Mouse (Mus musculus) heart, embryonic 11.5 days (tissue): ENCODE measurements around the gene Cdca7l. TPM values are rescaled to one million over a fixed set of nuclear protein-coding genes. Genes with fewer than 3 reads are reported as not detected.

ENCODE experiments used
- ATAC-seq: fragments of 200-750 bp; cut with Nextera tagmentation; replicated peaks from 2 replicates; pipeline ENCODE4 v1.8.0; 2017; ENCODE audit warnings: moderate library complexity; ENCODE audit not compliant: insufficient number of reproducible peaks, low FRiP score, low TSS enrichment
- H3K27ac ChIP-seq: fragments of 300-500 bp; sonication (generic); 2 replicates; pipeline ENCODE4 v1.5.1; 2014; ENCODE audit warnings: mild to moderate bottlenecking, low read depth, low read length
- H3K27me3 ChIP-seq: fragments of 300-500 bp; sonication (generic); 2 replicates; pipeline ENCODE4 v1.6.1; 2014; ENCODE audit warnings: mild to moderate bottlenecking, low read length, mixed read lengths; ENCODE audit not compliant: control insufficient read depth, insufficient read depth
- H3K36me3 ChIP-seq: fragments of 300-500 bp; sonication (generic); 2 replicates; pipeline ENCODE4 v1.6.1; 2014; ENCODE audit warnings: mild to moderate bottlenecking, low read length, moderate library complexity, mixed read lengths; ENCODE audit not compliant: control insufficient read depth, insufficient read depth
- H3K4me1 ChIP-seq: fragments of 300-500 bp; sonication (generic); 2 replicates; pipeline ENCODE4 v1.6.1; 2014; ENCODE audit warnings: low read length; ENCODE audit not compliant: control insufficient read depth, insufficient read depth
- H3K4me2 ChIP-seq: fragments of 300-500 bp; sonication (generic); 2 replicates; pipeline ENCODE4 v1.6.1; 2014; ENCODE audit warnings: mild to moderate bottlenecking, moderate library complexity
- H3K4me3 ChIP-seq: fragments of 300-500 bp; sonication (generic); 2 replicates; pipeline ENCODE4 v1.5.1; 2014; ENCODE audit warnings: low read depth, low read length
- H3K9ac ChIP-seq: fragments of 300-500 bp; sonication (generic); 2 replicates; pipeline ENCODE4 v1.6.1; 2014; ENCODE audit warnings: mild to moderate bottlenecking, low read depth, low read length, moderate library complexity
- H3K9me3 ChIP-seq: fragments of 300-500 bp; sonication (generic); replicated peaks from 2 replicates; pipeline ENCODE4 v1.6.1; 2016; ENCODE audit warnings: low read length; ENCODE audit not compliant: control insufficient read depth
- WGBS: fragments of 180-500 bp; shearing (Covaris S2); extraction: QIAGEN DNeasy Blood & Tissue Kit; methylation state at CpG from one replicate; pipeline ENCODE4 v1.1.7; 2014; ENCODE audit not compliant: insufficient replicate concordance; 5-methylcytosine and 5-hydroxymethylcytosine counted together
- polyA plus RNA-seq: library from polyadenylated mRNA; unstranded; fragments of >200 nt; fragmentation: Nextera tagmentation; extraction: Ambion mirVana; gene quantifications from 2 replicates; pipeline ENCODE4 v1.2.1, GENCODE M21; 2014

The Cdca7l gene
- polyA plus RNA-seq, 1 experiment from 2014 or later: 17.5 TPM

DNA sequence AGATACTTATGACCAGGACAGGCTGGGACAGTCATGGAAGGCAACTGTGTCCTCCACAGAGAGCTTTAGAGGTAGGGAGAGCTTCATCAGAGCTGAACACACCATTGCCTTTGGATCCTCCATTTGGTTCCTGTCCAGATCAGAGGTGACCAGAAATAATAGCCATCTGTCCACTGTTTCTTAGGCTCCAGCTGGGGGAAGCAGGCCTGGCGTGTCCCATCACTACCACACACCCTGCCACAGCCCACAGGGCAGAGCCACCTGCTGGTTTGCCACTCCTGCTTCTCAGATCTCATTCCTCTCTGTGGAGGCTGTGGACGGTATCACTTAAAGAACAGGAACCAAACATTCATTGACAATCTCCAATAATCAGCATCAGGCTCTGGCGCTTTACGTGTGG is 32.9 kb upstream of the Cdca7l start:
- H3K27me3 ChIP-seq: no peaks in the 10 kb centered on the region
- WGBS: 79% methylated on average over 4 of the region's 4 CpGs
- H3K4me1 ChIP-seq: no peaks in the 10 kb centered on the region
- H3K4me2 ChIP-seq: no peak overlapping the region
- no peaks in the 10 kb centered on the region for H3K9me3 ChIP-seq
- H3K4me3 ChIP-seq: no peak overlapping the region
- no peak overlapping the region for H3K27ac ChIP-seq
- ATAC-seq: no peak
- no peak overlapping the region for H3K9ac ChIP-seq
- H3K36me3 ChIP-seq: no peaks in the 10 kb centered on the region

DNA sequence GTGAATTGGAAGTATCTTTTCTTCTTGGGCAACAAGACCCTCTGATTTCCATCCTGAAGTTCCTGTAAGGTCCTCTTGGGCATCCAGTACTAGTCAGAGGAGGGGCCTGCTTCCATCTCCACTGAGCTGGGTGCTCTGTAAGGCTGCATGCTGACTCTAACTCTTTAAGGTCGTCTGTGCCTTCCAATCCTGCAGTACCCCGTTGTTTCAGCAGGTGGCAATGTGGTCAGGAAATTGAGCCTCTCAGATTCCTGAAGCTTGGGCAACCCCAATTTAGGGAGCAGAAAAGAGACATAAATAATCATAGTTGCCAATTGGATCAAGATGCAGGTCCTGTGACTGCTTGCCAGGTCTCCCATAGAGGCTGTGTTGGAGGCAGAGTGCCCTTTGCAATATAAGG is 31.5 kb upstream of the Cdca7l start:
- WGBS: 1% methylated on average over 2 of the region's 2 CpGs
- no peak for ATAC-seq

DNA sequence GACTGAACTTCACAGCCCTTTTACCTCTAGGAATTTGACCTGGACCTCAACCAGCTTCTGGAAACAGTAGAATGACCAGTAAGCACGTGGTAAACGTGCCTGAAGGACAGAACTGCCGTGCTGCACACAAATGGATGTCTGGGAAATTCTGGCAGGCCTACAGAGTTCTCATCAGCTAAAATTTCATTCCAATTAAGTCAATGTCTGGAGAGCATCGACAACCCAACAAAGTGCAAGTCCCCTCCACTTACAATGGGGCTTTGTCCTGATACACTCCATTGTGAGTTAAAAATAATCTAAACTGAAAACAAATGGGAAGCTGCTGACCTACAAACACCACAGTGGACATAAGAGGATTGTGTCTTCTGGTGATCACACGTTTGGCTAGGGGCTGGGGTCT is 27.2 kb upstream of the Cdca7l start:
- no peaks in the 10 kb centered on the region for H3K4me1 ChIP-seq
- H3K9me3 ChIP-seq: no peaks in the 10 kb centered on the region
- H3K4me3 ChIP-seq: no peak overlapping the region
- no peak overlapping the region for H3K9ac ChIP-seq
- H3K4me2 ChIP-seq: no peak overlapping the region
- ATAC-seq: no peak
- no peak overlapping the region for H3K27ac ChIP-seq
- no peaks in the 10 kb centered on the region for H3K36me3 ChIP-seq
- WGBS: 54% methylated on average over 5 of the region's 5 CpGs
- H3K27me3 ChIP-seq: no peaks in the 10 kb centered on the region

More for the DNA sequence above, 31.5 kb upstream of the Cdca7l start:
- Histone ChIP-seq H3K9ac (no peak overlapping the region), H3K4me2 (no peak overlapping the region), H3K27ac (no peak overlapping the region), H3K4me3 (no peak overlapping the region), H3K4me1 (no peaks in the 10 kb centered on the region), H3K9me3 (no peaks in the 10 kb centered on the region), H3K27me3 (no peaks in the 10 kb centered on the region), H3K36me3 (no peaks in the 10 kb centered on the region)

DNA sequence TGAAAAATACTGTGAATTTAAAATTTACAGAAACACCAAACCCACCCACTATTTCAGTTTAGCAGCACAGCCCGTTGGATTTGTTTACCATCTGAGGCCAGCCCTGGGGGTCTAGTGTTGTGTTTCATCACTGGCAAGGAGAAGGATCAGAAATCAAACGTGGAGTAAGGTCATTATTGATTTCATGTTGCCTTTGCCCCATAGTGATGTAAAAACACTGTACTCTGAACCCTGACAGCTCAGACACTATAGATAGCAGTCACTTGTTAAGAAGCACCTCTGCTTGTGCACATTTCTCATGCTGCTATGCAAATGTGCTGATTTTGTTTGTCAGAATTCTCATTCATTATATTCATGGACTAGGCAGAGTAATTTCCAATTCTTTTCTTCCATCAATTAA is 22.7 kb upstream of the Cdca7l start:
- no peaks in the 10 kb centered on the region for H3K9me3 ChIP-seq
- H3K36me3 ChIP-seq: no peaks in the 10 kb centered on the region
- no peak overlapping the region for H3K4me3 ChIP-seq
- no peak overlapping the region for H3K9ac ChIP-seq
- no peaks in the 10 kb centered on the region for H3K27me3 ChIP-seq
- no peaks in the 10 kb centered on the region for H3K4me1 ChIP-seq
- 34% methylated on average over 2 of the region's 2 CpGs for WGBS
- H3K4me2 ChIP-seq: no peak overlapping the region
- H3K27ac ChIP-seq: no peak overlapping the region
- ATAC-seq: no peak

DNA sequence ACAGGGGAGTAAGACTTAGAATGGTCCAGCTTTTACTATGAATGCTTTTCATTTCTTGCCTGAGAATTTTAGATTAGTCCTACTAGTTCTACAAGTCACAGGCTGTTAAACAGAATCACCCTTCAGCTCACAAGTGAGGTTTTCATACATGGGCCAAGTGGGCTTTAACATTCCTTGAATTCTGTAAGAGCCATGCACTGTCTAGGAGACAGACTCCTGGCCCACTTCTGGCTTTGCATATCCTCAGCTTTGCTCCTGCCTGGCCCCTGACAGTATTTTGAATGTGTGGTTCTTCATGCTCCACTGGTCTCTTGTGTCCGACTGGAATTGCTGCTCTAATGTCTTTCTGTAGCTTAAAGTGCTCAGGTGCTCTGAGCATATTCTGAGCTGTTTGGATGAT is 20.7 kb upstream of the Cdca7l start:
- Histone ChIP-seq H3K4me2 (no peak overlapping the region), H3K4me3 (no peak overlapping the region), H3K9ac (no peak overlapping the region), H3K27me3 (peaks cover 2% of the 10 kb centered on the region; the same call in 1 of the 2 replicates), H3K27ac (no peak overlapping the region), H3K36me3 (no peaks in the 10 kb centered on the region), H3K4me1 (no peaks in the 10 kb centered on the region), H3K9me3 (no peaks in the 10 kb centered on the region)
- ATAC-seq: no peak
- WGBS: 66% methylated on average over 1 of the region's 1 CpGs

DNA sequence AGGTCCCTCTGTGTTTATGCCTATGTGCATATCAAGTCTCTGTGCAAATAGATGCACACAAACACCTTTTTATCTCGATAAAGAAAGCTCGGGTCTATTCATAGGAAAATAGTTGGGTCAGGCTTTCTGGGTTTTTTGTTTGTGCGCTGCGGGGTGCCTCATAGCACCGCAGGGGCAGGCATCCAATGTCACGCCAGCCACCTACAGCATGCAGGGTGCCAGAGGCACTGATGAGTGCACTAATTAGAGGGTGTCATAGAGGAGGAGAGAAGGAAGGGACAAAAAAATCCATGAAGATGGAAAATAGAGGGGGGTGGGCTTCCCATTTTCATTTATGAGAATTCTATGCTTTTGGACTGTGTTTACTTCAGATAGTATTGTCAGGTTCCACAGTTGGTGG is 17.5 kb upstream of the Cdca7l start:
- no peaks in the 10 kb centered on the region for H3K36me3 ChIP-seq
- no peak overlapping the region for H3K27ac ChIP-seq
- no peak overlapping the region for H3K4me3 ChIP-seq
- H3K9me3 ChIP-seq: no peaks in the 10 kb centered on the region
- H3K4me2 ChIP-seq: no peak overlapping the region
- H3K9ac ChIP-seq: no peak overlapping the region
- peaks cover 2% of the 10 kb centered on the region; the same call in 1 of the 2 replicates for H3K27me3 ChIP-seq
- H3K4me1 ChIP-seq: no peaks in the 10 kb centered on the region
- ATAC-seq: no peak
- 36% methylated on average over 6 of the region's 6 CpGs for WGBS

DNA sequence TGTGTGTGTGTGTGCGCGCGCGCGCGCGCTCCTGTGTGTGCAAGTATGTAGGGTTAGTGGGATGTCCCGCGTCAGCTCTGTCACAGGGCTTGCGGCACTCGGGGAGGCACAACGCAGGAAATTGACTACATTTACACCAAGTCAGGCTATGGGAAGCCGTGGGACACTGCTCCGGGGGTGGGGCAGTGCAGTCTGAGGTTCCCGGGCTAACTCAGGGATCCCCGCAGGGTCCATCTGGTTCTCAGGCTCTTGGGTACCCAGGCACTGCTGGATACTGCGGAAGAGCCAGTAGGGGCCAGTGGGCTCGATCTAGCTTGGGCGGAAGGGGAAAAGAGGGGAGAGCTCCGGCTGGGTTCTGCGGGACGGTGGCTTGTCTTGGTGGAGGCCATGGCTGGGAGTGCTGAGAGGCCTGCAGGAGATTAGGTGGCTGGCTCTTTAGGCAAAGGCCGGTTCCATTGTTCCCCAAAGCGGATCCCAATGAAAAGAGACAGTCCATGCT is 15.5 kb upstream of the Cdca7l start:
- H3K9ac ChIP-seq: peak overlapping the region; percentile 62
- H3K27me3 ChIP-seq: peaks cover 2% of the 10 kb centered on the region; the same call in 1 of the 2 replicates
- peak overlapping the region; percentile 29 for H3K4me3 ChIP-seq
- peak; percentile 7; the same call in 1 of the 2 replicates for ATAC-seq
- H3K36me3 ChIP-seq: no peaks in the 10 kb centered on the region
- no peaks in the 10 kb centered on the region for H3K4me1 ChIP-seq
- peak overlapping the region; percentile 62 for H3K4me2 ChIP-seq
- H3K9me3 ChIP-seq: no peaks in the 10 kb centered on the region
- WGBS: 8% methylated on average over 24 of the region's 24 CpGs
- H3K27ac ChIP-seq: no peak overlapping the region

DNA sequence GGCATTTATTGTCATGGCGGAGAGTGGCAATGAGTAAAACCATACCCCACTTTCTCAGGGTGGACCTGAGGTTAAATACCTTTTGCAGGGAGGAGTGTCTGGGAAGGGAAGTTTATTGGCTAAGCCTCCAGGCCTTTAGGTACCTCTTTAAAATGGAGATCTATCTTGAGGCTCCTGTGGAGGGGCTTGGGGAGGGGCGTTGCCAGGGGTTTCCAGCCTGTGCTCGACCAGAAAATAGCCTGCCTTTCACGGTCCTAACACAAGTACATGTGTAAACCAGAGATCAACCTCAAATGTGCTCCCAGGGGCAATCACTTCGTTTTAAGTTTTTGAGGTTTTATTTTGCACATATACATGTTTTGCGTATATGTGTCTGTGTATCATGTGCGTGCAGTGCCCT is 15.1 kb upstream of the Cdca7l start:
- Histone ChIP-seq H3K27me3 (peaks cover 2% of the 10 kb centered on the region; the same call in 1 of the 2 replicates), H3K27ac (no peak overlapping the region), H3K4me2 (peak overlapping the region; percentile 62), H3K36me3 (no peaks in the 10 kb centered on the region), H3K4me3 (no peak overlapping the region), H3K9ac (no peak overlapping the region), H3K9me3 (no peaks in the 10 kb centered on the region), H3K4me1 (no peaks in the 10 kb centered on the region)
- ATAC-seq: no peak
- 29% methylated on average over 7 of the region's 7 CpGs for WGBS

DNA sequence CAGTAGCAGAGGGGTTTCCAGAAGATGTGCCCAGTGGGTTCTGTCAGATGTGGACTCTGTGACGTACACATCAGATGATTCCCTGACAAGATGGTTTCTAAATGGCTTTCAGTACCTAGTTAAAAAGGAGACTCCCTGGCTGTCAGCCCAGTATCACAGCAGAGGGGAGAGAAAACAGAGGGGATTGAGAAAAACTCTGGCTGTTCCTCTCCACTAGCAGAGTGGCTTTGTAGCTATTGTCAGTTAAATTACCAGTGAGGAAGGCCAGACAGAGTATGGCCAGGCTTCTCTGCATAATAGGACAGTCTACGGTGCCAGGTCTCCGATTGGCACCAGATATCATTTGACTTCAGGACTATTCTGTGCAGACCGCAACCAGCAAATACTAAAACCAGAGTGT is 8.8 kb upstream of the Cdca7l start:
- H3K9ac ChIP-seq: no peak overlapping the region
- no peaks in the 10 kb centered on the region for H3K9me3 ChIP-seq
- H3K4me3 ChIP-seq: no peak overlapping the region
- no peak overlapping the region for H3K4me2 ChIP-seq
- 73% methylated on average over 4 of the region's 4 CpGs for WGBS
- no peak overlapping the region for H3K27ac ChIP-seq
- no peaks in the 10 kb centered on the region for H3K4me1 ChIP-seq
- H3K27me3 ChIP-seq: no peaks in the 10 kb centered on the region
- ATAC-seq: no peak
- no peaks in the 10 kb centered on the region for H3K36me3 ChIP-seq
